16 mouse cellular contexts compared by ENCODE assay signal in the genomic region with DNA sequence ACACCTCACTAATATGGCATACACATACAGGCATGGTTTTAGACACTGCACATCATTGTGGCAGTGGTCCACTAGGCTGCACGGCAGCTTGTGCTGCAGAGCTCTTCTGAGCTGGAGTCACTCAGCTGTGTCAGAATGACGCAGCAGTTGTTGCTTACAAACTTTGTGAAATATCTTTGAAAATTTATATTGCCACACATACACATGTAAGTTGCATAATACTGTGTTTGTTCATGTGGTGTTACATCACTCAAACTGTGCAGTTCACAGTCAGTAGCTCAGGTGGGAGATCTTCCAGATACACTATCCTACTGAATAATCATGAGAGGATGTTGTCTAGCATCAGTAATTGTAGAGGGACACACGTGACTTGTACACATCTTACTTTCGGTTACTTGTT. TPM values are rescaled to one million over a fixed set of nuclear protein-coding genes. Genes with fewer than 3 reads are reported as not detected.
DNase-seq lines count a peak whose midpoint lies in the region; ATAC-seq and TF ChIP-seq lines count a peak whose summit lies in the region.
"Had no signal": no experiment of that assay in that cellular context is flagged by ENCODE, and none has a peak within 500 bp of the region (broad histone marks: within the 10 kb centered on the region; RNA-seq: fewer than 3 reads in every experiment).

No protein-coding gene starts in this region.

- H3K4me3 ChIP-seq in lung, adult 2 months (replicated peaks; ENCODE audit: extremely low read depth, low read depth, low read length): no peak overlapping the region
- no peak overlapping the region for H3K4me3 ChIP-seq in kidney, embryonic 14.5 days (ENCODE audit: low read length)
- H3K4me3 ChIP-seq: embryonic facial prominence, embryonic 10.5 days; forebrain, embryonic 10.5 days; heart, embryonic 10.5 days; hindbrain, embryonic 10.5 days; neural tube, embryonic 15.5 days had no signal

- H3K4me2 ChIP-seq in kidney, embryonic 14.5 days (replicated peaks; ENCODE audit: low read depth, low read length): no peak overlapping the region
- H3K4me2 ChIP-seq: neural tube, embryonic 15.5 days had no signal

- H3K4me1 ChIP-seq in lung, adult 2 months (ENCODE audit: control insufficient read depth, insufficient read depth, low read length): peaks cover 2% of the 10 kb centered on the region; the same call in 1 of the 2 replicates
- H3K4me1 ChIP-seq in kidney, embryonic 14.5 days (ENCODE audit: control insufficient read depth, insufficient read depth, low read length): no peaks in the 10 kb centered on the region
- H3K4me1 ChIP-seq: embryonic facial prominence, embryonic 10.5 days; forebrain, embryonic 10.5 days; heart, embryonic 10.5 days; hindbrain, embryonic 10.5 days; neural tube, embryonic 15.5 days had no signal

- DNase-seq in lung, adult 18-20 months: peak; percentile 25 to 41
- DNase-seq in lung, adult 2 months: no peak
- DNase-seq in lung, postnatal 10 days: peak; percentile 19
- DNase-seq in kidney, adult 18-20 months: no peak
- DNase-seq in frontal cortex, postnatal 10 days (ENCODE audit: low spot score in 2 of 2): no peak
- DNase-seq: cerebellum, adult 2 months had no signal

- H3K9me3 ChIP-seq in kidney, embryonic 14.5 days (ENCODE audit: control insufficient read depth, low read length): no peaks in the 10 kb centered on the region
- H3K9me3 ChIP-seq: embryonic facial prominence, embryonic 10.5 days; forebrain, embryonic 10.5 days; heart, embryonic 10.5 days; hindbrain, embryonic 10.5 days; neural tube, embryonic 15.5 days had no signal

- H3K27me3 ChIP-seq in kidney, embryonic 14.5 days (ENCODE audit: control insufficient read depth, insufficient read depth, low read length): no peaks in the 10 kb centered on the region
- H3K27me3 ChIP-seq: neural tube, embryonic 15.5 days; Patski had no signal

- TF ChIP-seq POLR2A in lung, adult 2 months (IDR thresholded peaks at IDR 0.05; ENCODE audit: borderline replicate concordance, extremely low read depth, low read depth, low read length): no peak

- H3K36me3 ChIP-seq in kidney, embryonic 14.5 days (ENCODE audit: control insufficient read depth, insufficient read depth, low read length): peaks cover 35% of the 10 kb centered on the region

- 66% methylated on average over 4 of the region's 4 CpGs for WGBS in lung, adult 2 months
- WGBS in kidney, embryonic 14.5 days: 83% methylated on average over 4 of the region's 4 CpGs

- peak; percentile 90 for ATAC-seq in erythroblast, adult 5-6 weeks (replicated peaks; ENCODE audit: low FRiP score, poor library complexity, severe bottlenecking)
- no peak for ATAC-seq in kidney, embryonic 14.5 days (ENCODE audit: low FRiP score, low TSS enrichment)
- ATAC-seq: CD4-positive, CD25-positive, alpha-beta regulatory T cell, adult 4 months; intestine, embryonic 16.5 days; Patski had no signal

- TF ChIP-seq CTCF in lung, adult 2 months (IDR thresholded peaks at IDR 0.05; ENCODE audit: insufficient read depth, low read length): no peak

- no peak overlapping the region for H3K27ac ChIP-seq in kidney, embryonic 14.5 days (ENCODE audit: low read depth, low read length)
- H3K27ac ChIP-seq: embryonic facial prominence, embryonic 10.5 days; forebrain, embryonic 10.5 days; heart, embryonic 10.5 days; hindbrain, embryonic 10.5 days; neural tube, embryonic 15.5 days had no signal

- H3K9ac ChIP-seq in kidney, embryonic 14.5 days (ENCODE audit: low read depth, low read length): no peak overlapping the region
- H3K9ac ChIP-seq: neural tube, embryonic 15.5 days had no signal

RNA-seq across cellular contexts. Expression of gene Ubap1, which starts 19.4 kb away (rescaled TPM):
- 16.9 and 24.0 TPM in 2 replicates for polyA plus RNA-seq in lung, adult 2 months (2012; rRNA removed)
- 96.8 and 109 TPM in 2 replicates for total RNA-seq in erythroblast, adult 5-6 weeks (2015; ENCODE audit: low replicate concordance)
- total RNA-seq in erythroblast, adult 5-6 weeks (2017; ENCODE audit: low replicate concordance): 201 and 217 TPM in 2 replicates
- 39.7 and 59.5 TPM in 2 replicates for polyA plus RNA-seq in kidney, embryonic 14.5 days (2014; fragmentation: Nextera tagmentation; extraction: Ambion mirVana)

RNA-seq across cellular contexts. Expression of gene Dcaf12, which starts 53.5 kb away (rescaled TPM):
- 21.9 and 28.3 TPM in 2 replicates for polyA plus RNA-seq in lung, adult 2 months (2012; rRNA removed)
- 200 and 219 TPM in 2 replicates for total RNA-seq in erythroblast, adult 5-6 weeks (2015; ENCODE audit: low replicate concordance)
- 299 and 336 TPM in 2 replicates for total RNA-seq in erythroblast, adult 5-6 weeks (2017; ENCODE audit: low replicate concordance)
- polyA plus RNA-seq in kidney, embryonic 14.5 days (2014; fragmentation: Nextera tagmentation; extraction: Ambion mirVana): 36.6 and 53.0 TPM in 2 replicates

Comparison
In these comparisons a context has a peak if more than half of its experiments do, and no peak if none do; other contexts are left out.
1. DNase-seq: peak in lung, adult 18-20 months (2 of 2) and lung, postnatal 10 days (single experiment); none in lung, adult 2 months (single experiment), kidney, adult 18-20 months (single experiment) and frontal cortex, postnatal 10 days (0 of 2).